Mouse (Mus musculus): ENCODE measurements around the gene Ngfr. TPM values are rescaled to one million over a fixed set of nuclear protein-coding genes. Genes with fewer than 3 reads are reported as not detected.

Gene Ngfr
- total RNA-seq, 1 experiment from 2014 or later: not detected

Other genes starting within 250 kb of the Ngfr start
- 35.8 and 44.6 TPM in 2 replicates for gene Slc35b1, start 203.0 kb downstream of the Ngfr start, total RNA-seq (2017)
- 60.5 and 62.5 TPM in 2 replicates for gene Spop, start 173.7 kb downstream of the Ngfr start, total RNA-seq (2017)
- not detected in 2 replicates for gene Nxph3, start 73.2 kb downstream of the Ngfr start, total RNA-seq (2017)
- 76.0 and 90.7 TPM in 2 replicates for gene Phb, start 79.2 kb upstream of the Ngfr start, total RNA-seq (2017)
- 21.9 and 26.4 TPM in 2 replicates for gene Zfp652, start 124.9 kb upstream of the Ngfr start, total RNA-seq (2017)
- 1.6 and 1.7 TPM in 2 replicates for gene B130006D01Rik, start 135.9 kb upstream of the Ngfr start, total RNA-seq (2017)
- gene Phospho1, start 236.8 kb upstream of the Ngfr start, total RNA-seq (2017): 3.9 and 4.8 TPM in 2 replicates
- gene Gngt2, start 249.5 kb upstream of the Ngfr start, total RNA-seq (2017): 12.0 and 33.3 TPM in 2 replicates

Measured in hematopoietic stem cell, adult 5-6 weeks (primary cell).